Mouse (Mus musculus) MEL (cell line): ENCODE data around the gene Dlg2.

Experiments
- CTCF ChIP-seq, 3 experiments: IDR thresholded peaks in 2 of 3; conservative IDR thresholded peaks in 1 of 3; 2 replicates each; pipeline ENCODE4 v1.5.1; 2011 to 2012; ENCODE audit warnings: low read length in 3 of 3, low read depth in 2 of 3, mild to moderate bottlenecking in 2 of 3, improper control_type of control experiment in 1 of 3, inconsistent platforms in 1 of 3, mixed read lengths in 1 of 3, moderate library complexity in 1 of 3; ENCODE audit not compliant: control insufficient read depth in 1 of 3, insufficient read depth in 1 of 3, poor library complexity in 1 of 3, severe bottlenecking in 1 of 3
- EP300 ChIP-seq, 2 experiments: IDR thresholded peaks; 2 replicates each; pipeline ENCODE4 v1.6.1; 2011; ENCODE audit warnings: improper control_type of control experiment in 2 of 2, low read length in 2 of 2, low read depth in 1 of 2, mild to moderate bottlenecking in 1 of 2
- HCFC1 ChIP-seq: IDR thresholded peaks from 2 replicates; pipeline ENCODE4 v1.6.1; 2012; ENCODE audit warnings: low read depth, mild to moderate bottlenecking, inconsistent platforms, low read length, improper control_type of control experiment, moderate library complexity
- KAT2A ChIP-seq: conservative IDR thresholded peaks from 2 replicates; pipeline ENCODE4 v1.6.1; 2012; ENCODE audit warnings: low read depth, low read length, improper control_type of control experiment, inconsistent platforms
- MXI1 ChIP-seq: IDR thresholded peaks from 2 replicates; pipeline ENCODE4 v1.6.1; 2011; ENCODE audit warnings: mild to moderate bottlenecking, low read depth, low read length, improper control_type of control experiment
- POLR2A ChIP-seq, 2 experiments: IDR thresholded peaks; 2 replicates each; pipeline ENCODE4 v1.6.1; 2011 to 2012; ENCODE audit warnings: low read length in 2 of 2, mild to moderate bottlenecking in 2 of 2, control low read depth in 1 of 2, improper control_type of control experiment in 1 of 2, low read depth in 1 of 2, moderate library complexity in 1 of 2; ENCODE audit not compliant: control insufficient read depth in 1 of 2, insufficient read depth in 1 of 2, poor library complexity in 1 of 2
- SMC3 ChIP-seq: IDR thresholded peaks from 2 replicates; pipeline ENCODE4 v1.6.1; 2011; ENCODE audit warnings: low read depth, low read length, improper control_type of control experiment
- USF1 ChIP-seq: IDR thresholded peaks from 2 replicates; pipeline ENCODE4 v1.6.1; 2014; ENCODE audit warnings: low read depth, mild to moderate bottlenecking, inconsistent platforms, low read length, improper control_type of control experiment, moderate library complexity
- USF2 ChIP-seq, 2 experiments: IDR thresholded peaks; 2 replicates each; pipeline ENCODE4 v1.6.1; 2011 to 2012; ENCODE audit warnings: improper control_type of control experiment in 2 of 2, low read length in 2 of 2, borderline replicate concordance in 1 of 2, inconsistent platforms in 1 of 2, low read depth in 1 of 2, mild to moderate bottlenecking in 1 of 2; ENCODE audit not compliant: insufficient read depth in 1 of 2

- no peak for TF ChIP-seq CTCF (IDR thresholded peaks at IDR 0.05 in 2 of 3, conservative IDR thresholded peaks at IDR 0.05 in 1 of 3; ENCODE audit: control insufficient read depth in 1 of 3, insufficient read depth in 1 of 3, low read depth in 2 of 3, low read length in 3 of 3, poor library complexity in 1 of 3, severe bottlenecking in 1 of 3)
- no peak for TF ChIP-seq EP300 (IDR thresholded peaks at IDR 0.05; ENCODE audit: low read depth in 1 of 2, low read length in 2 of 2)
- no peak for TF ChIP-seq KAT2A
- TF ChIP-seq POLR2A (IDR thresholded peaks at IDR 0.05; ENCODE audit: control insufficient read depth in 1 of 2, insufficient read depth in 1 of 2, low read depth in 1 of 2, low read length in 2 of 2, poor library complexity in 1 of 2): no peak
- TF ChIP-seq USF2 (IDR thresholded peaks at IDR 0.05; ENCODE audit: borderline replicate concordance in 1 of 2, insufficient read depth in 1 of 2, low read depth in 1 of 2, low read length in 2 of 2): no peak
- no peak for TF ChIP-seq MXI1
- no peak for TF ChIP-seq HCFC1
- no peak for TF ChIP-seq SMC3
- TF ChIP-seq USF1: no peak
Observed at GRCm38 (mm10) chr7:91893991-91894390, 1417.5 kb downstream of the Dlg2 start.
